Mouse (Mus musculus): ENCODE results near the gene Prkca. TPM values are rescaled to one million over a fixed set of nuclear protein-coding genes. Genes with fewer than 3 reads are reported as not detected.

The Prkca gene
- total RNA-seq, 4 experiments from 2014 or later = 9.0 to 12.0 (median 10.6) TPM

- DNase-seq = no peak
These were observed 48.4 kb downstream of the Prkca start for GRCm38 (mm10) chr11:108295373-108295772.

GRCm38 (mm10) chr11:108294305-108294813 lies 49.4 kb downstream of the Prkca start:
- no peak for DNase-seq

GRCm38 (mm10) chr11:108293843-108294242 lies 49.9 kb downstream of the Prkca start:
- DNase-seq = no peak

- no peak for DNase-seq
These were observed 54.5 kb downstream of the Prkca start for GRCm38 (mm10) chr11:108289192-108289591.

GRCm38 (mm10) chr11:108287321-108287720 lies 56.4 kb downstream of the Prkca start:
- no peak for DNase-seq

- no peak for DNase-seq
These were observed 58.7 kb downstream of the Prkca start for GRCm38 (mm10) chr11:108285046-108285445.

GRCm38 (mm10) chr11:108282850-108283459 lies 60.8 kb downstream of the Prkca start:
- no peak for DNase-seq

GRCm38 (mm10) chr11:108279748-108280373 lies 63.9 kb downstream of the Prkca start:
- no peak for DNase-seq

- no peak for DNase-seq
These were observed 66.6 kb downstream of the Prkca start for GRCm38 (mm10) chr11:108277096-108277495.

GRCm38 (mm10) chr11:108276148-108276547 lies 67.6 kb downstream of the Prkca start:
- DNase-seq = no peak

GRCm38 (mm10) chr11:108274046-108274445 lies 69.7 kb downstream of the Prkca start:
- no peak for DNase-seq

GRCm38 (mm10) chr11:108273415-108273965 lies 70.2 kb downstream of the Prkca start:
- DNase-seq = no peak

- DNase-seq = no peak
These were observed 70.9 kb downstream of the Prkca start for GRCm38 (mm10) chr11:108272601-108273414.

GRCm38 (mm10) chr11:108271305-108271704 lies 72.4 kb downstream of the Prkca start:
- DNase-seq = no peak

GRCm38 (mm10) chr11:108269516-108269915 lies 74.2 kb downstream of the Prkca start:
- no peak for DNase-seq

- no peak for DNase-seq
These were observed 75.1 kb downstream of the Prkca start for GRCm38 (mm10) chr11:108268421-108269322.

GRCm38 (mm10) chr11:108267825-108268224 lies 75.9 kb downstream of the Prkca start:
- DNase-seq = no peak

- no peak for DNase-seq
These were observed 76.7 kb downstream of the Prkca start for GRCm38 (mm10) chr11:108267066-108267465.

- DNase-seq = no peak
These were observed 79.9 kb downstream of the Prkca start for GRCm38 (mm10) chr11:108263868-108264267.

- no peak for DNase-seq
These were observed 80.3 kb downstream of the Prkca start for GRCm38 (mm10) chr11:108263406-108263805.

- no peak for DNase-seq
These were observed 82.0 kb downstream of the Prkca start for GRCm38 (mm10) chr11:108261751-108262160.
